Mouse (Mus musculus) small intestine, adult 2 months (tissue): ENCODE data around the gene Faap20.

Experiments used
- CTCF ChIP-seq: fragments of 200-500 bp; IDR thresholded peaks from 2 replicates; pipeline ENCODE4 v1.5.1; 2012; ENCODE audit warnings: low read depth, mild to moderate bottlenecking, control low read depth, inconsistent platforms, low read length, moderate library complexity, mixed read lengths; ENCODE audit not compliant: insufficient replicate concordance, insufficient read length; ENCODE audit errors: extremely low read depth
- POLR2A ChIP-seq: fragments of 200-500 bp; IDR thresholded peaks from 2 replicates; pipeline ENCODE4 v1.6.1; 2012; ENCODE audit warnings: low read depth, mild to moderate bottlenecking, control low read depth, inconsistent platforms, low read length, moderate library complexity

DNA sequence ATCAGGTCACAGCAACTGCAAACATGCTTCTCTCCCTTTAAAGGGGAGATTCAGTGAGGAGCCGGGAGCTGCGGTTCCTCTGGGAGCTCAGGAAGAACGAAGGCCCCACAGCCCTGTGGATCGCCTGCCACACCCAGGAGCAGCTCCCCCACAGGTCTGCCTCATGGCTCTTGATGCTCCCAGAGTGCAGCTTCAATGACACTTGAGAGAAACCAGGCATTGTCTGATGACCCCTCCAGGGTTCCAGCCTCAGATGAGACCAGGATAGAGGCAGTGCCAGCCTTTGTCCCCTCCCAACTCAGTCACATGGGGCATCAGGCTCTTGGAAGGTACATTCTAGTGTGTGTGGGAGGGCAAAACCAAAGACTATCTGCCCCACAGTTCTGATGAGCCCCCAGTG, 52.4 kb downstream of the Faap20 start:
- TF ChIP-seq CTCF (no peak), POLR2A (no peak)
